Mouse (Mus musculus) liver, embryonic 15.5 days (tissue): ENCODE data around the gene Lrrc46. TPM values are rescaled to one million over a fixed set of nuclear protein-coding genes. Genes with fewer than 3 reads are reported as not detected.
A peak's percentile ranks its signal among the peaks of the same experiment; 100 is the strongest.

Experiments used
- ATAC-seq: fragments of 200-750 bp; cut with Nextera tagmentation; 2 replicates; pipeline ENCODE4 v1.8.0; 2017; ENCODE audit warnings: moderate number of reproducible peaks, mild to moderate bottlenecking, moderate library complexity; ENCODE audit not compliant: insufficient read depth
- H3K27ac ChIP-seq: fragments of 300-500 bp; sonication (generic); replicated peaks from 2 replicates; pipeline ENCODE4 v1.5.1; 2015; ENCODE audit warnings: mild to moderate bottlenecking, inconsistent platforms
- H3K27me3 ChIP-seq: fragments of 300-500 bp; sonication (generic); 2 replicates; pipeline ENCODE4 v1.6.1; 2015; ENCODE audit warnings: mild to moderate bottlenecking, inconsistent platforms
- H3K36me3 ChIP-seq: fragments of 300-500 bp; sonication (generic); replicated peaks from 2 replicates; pipeline ENCODE4 v1.6.1; 2015; ENCODE audit warnings: moderate library complexity, mild to moderate bottlenecking, inconsistent platforms
- H3K4me1 ChIP-seq: fragments of 300-500 bp; sonication (generic); replicated peaks from 2 replicates; pipeline ENCODE4 v1.6.1; 2015; ENCODE audit warnings: inconsistent platforms
- H3K4me2 ChIP-seq: fragments of 300-500 bp; sonication (generic); 2 replicates; pipeline ENCODE4 v1.6.1; 2015; ENCODE audit warnings: moderate library complexity, mild to moderate bottlenecking, inconsistent platforms
- H3K4me3 ChIP-seq: fragments of 300-500 bp; sonication (generic); replicated peaks from 2 replicates; pipeline ENCODE4 v1.5.1; 2015; ENCODE audit warnings: mild to moderate bottlenecking, inconsistent platforms
- H3K9ac ChIP-seq: fragments of 300-500 bp; sonication (generic); 2 replicates; pipeline ENCODE4 v1.6.1; 2015; ENCODE audit warnings: moderate library complexity, mild to moderate bottlenecking, inconsistent platforms
- H3K9me3 ChIP-seq: fragments of 300-500 bp; sonication (generic); replicated peaks from 2 replicates; pipeline ENCODE4 v1.6.1; 2016; ENCODE audit warnings: inconsistent platforms
- WGBS: fragments of 180-500 bp; shearing (Covaris S2); methylation state at CpG from one replicate; pipeline ENCODE4 v1.1.7; 2015; ENCODE audit warnings: mixed read lengths; ENCODE audit not compliant: insufficient replicate concordance; 5-methylcytosine and 5-hydroxymethylcytosine counted together
- polyA plus RNA-seq: library from polyadenylated mRNA; unstranded; fragments of >200 nt; fragmentation: Nextera tagmentation; extraction: Ambion mirVana; gene quantifications from 2 replicates; pipeline ENCODE4 v1.2.1, GENCODE M21; 2015

Gene Lrrc46
- polyA plus RNA-seq, 1 experiment from 2014 or later, result 0.54 TPM

DNA sequence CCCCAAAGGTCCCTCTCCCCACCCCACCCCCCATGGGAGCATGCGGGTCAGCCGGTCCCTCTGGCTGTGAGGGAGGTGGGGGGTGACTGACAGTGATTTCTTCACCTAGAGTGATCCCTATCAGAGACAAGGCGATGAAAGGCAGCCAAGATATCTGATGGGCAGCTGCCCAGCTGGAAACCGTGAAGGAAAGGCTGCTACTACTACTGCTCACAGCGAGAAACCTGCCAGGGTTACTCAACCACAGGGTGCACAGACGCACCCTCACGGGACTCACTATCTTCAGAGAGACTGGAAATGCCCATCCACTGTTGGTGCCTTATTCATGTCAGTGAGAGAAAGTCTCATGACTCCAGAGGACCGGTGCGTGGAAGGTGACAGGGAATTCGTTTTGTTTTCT lies 16.2 kb downstream of the Lrrc46 start:
- Histone ChIP-seq H3K4me3 (no peak overlapping the region), H3K9me3 (no peaks in the 10 kb centered on the region), H3K4me1 (peaks cover 32% of the 10 kb centered on the region), H3K36me3 (no peaks in the 10 kb centered on the region), H3K27ac (no peak overlapping the region), H3K9ac (no peak overlapping the region), H3K27me3 (peaks cover 58% of the 10 kb centered on the region), H3K4me2 (no peak overlapping the region)
- 53% methylated on average over 10 of the region's 10 CpGs for WGBS
- ATAC-seq, result no peak

- H3K27me3 ChIP-seq, result peaks cover 88% of the 10 kb centered on the region
- 1% methylated on average over 50 of the region's 50 CpGs for whole genome bisulfite sequencing
- ATAC-seq, result peak; percentile 47
Measured at GRCm38 (mm10) chr11:97021873-97022484, 19.2 kb downstream of the Lrrc46 start.

DNA sequence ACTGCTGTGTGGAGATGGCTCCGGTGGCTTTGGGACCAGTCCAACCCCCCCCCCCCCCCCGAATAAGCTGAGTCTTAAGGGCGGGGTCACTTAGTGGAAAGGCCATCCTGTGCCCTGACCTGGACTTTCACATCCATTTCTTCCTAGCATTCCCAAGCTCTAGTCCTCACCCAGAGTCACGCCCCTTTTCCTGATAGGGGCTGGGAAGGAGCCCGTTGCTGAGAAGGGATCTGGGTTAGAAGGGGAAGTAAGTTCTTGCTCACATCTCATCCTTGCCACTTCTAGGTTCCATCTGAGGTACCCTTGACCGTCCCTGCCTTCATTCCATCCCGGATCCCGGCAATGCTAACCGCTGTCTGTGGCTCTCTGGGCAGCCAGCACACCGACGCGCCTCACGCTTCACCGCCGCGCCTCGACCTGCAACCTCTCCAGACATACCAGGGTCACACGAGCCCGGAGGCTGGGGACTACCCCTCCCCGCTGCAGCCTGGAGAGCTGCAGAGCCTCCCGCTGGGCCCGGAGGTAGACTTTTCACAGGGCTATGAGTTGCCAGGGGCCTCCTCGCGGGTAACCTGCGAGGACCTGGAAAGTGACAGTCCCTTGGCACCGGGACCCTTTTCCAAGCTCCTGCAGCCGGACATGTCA lies 20.0 kb downstream of the Lrrc46 start:
- H3K9ac ChIP-seq, result no peak overlapping the region
- peaks cover 40% of the 10 kb centered on the region for H3K4me1 ChIP-seq

More at GRCm38 (mm10) chr11:97021873-97022484, 19.2 kb downstream of the Lrrc46 start:
- no peak overlapping the region for H3K27ac ChIP-seq
- H3K36me3 ChIP-seq, result no peaks in the 10 kb centered on the region
- H3K9ac ChIP-seq, result peak overlapping the region; percentile 39; the same call in 1 of the 2 replicates
- H3K4me3 ChIP-seq, result peak overlapping the region; percentile 59
- H3K4me1 ChIP-seq, result peaks cover 41% of the 10 kb centered on the region
- H3K4me2 ChIP-seq, result peak overlapping the region; percentile 83
- H3K9me3 ChIP-seq, result no peaks in the 10 kb centered on the region

GRCm38 (mm10) chr11:97019345-97019708 lies 21.9 kb downstream of the Lrrc46 start:
- H3K4me2 ChIP-seq, result no peak overlapping the region
- peaks cover 31% of the 10 kb centered on the region for H3K4me1 ChIP-seq
- no peak overlapping the region for H3K9ac ChIP-seq
- peaks cover 98% of the 10 kb centered on the region for H3K27me3 ChIP-seq
- no peak overlapping the region for H3K27ac ChIP-seq
- H3K36me3 ChIP-seq, result no peaks in the 10 kb centered on the region
- H3K9me3 ChIP-seq, result no peaks in the 10 kb centered on the region
- no peak overlapping the region for H3K4me3 ChIP-seq
- WGBS, result 10% methylated on average over 13 of the region's 13 CpGs
- no peak for ATAC-seq

More for the DNA sequence above, 20.0 kb downstream of the Lrrc46 start:
- H3K27ac ChIP-seq, result no peak overlapping the region
- 2% methylated on average over 27 of the region's 27 CpGs for WGBS
- no peaks in the 10 kb centered on the region for H3K36me3 ChIP-seq
- no peak; the same call in 1 of the 2 replicates for ATAC-seq
- peaks cover 96% of the 10 kb centered on the region for H3K27me3 ChIP-seq
- no peaks in the 10 kb centered on the region for H3K9me3 ChIP-seq
- peak overlapping the region; percentile 83 for H3K4me2 ChIP-seq
- peak overlapping the region; percentile 59 for H3K4me3 ChIP-seq

- H3K4me3 ChIP-seq, result peak overlapping the region; percentile 22
- peak overlapping the region; percentile 48 for H3K4me2 ChIP-seq
- peaks cover 98% of the 10 kb centered on the region for H3K27me3 ChIP-seq
- H3K27ac ChIP-seq, result no peak overlapping the region
- under 1% methylated on average over 64 of the region's 68 CpGs for WGBS
- ATAC-seq, result no peak
- no peak overlapping the region for H3K9ac ChIP-seq
- H3K9me3 ChIP-seq, result no peaks in the 10 kb centered on the region
- H3K4me1 ChIP-seq, result peaks cover 31% of the 10 kb centered on the region
- no peaks in the 10 kb centered on the region for H3K36me3 ChIP-seq
Measured at GRCm38 (mm10) chr11:97018583-97019344, 22.4 kb downstream of the Lrrc46 start.

GRCm38 (mm10) chr11:97017696-97018582 lies 23.3 kb downstream of the Lrrc46 start:
- H3K27ac ChIP-seq, result no peak overlapping the region
- WGBS, result 2% methylated on average over 36 of the region's 36 CpGs
- no peaks in the 10 kb centered on the region for H3K36me3 ChIP-seq
- peak overlapping the region; percentile 48; the same call in 1 of the 2 replicates for H3K4me2 ChIP-seq
- no peaks in the 10 kb centered on the region for H3K9me3 ChIP-seq
- peak overlapping the region; percentile 22; the same call in 1 of the 2 replicates for H3K4me3 ChIP-seq
- no peak overlapping the region for H3K9ac ChIP-seq
- peaks cover 31% of the 10 kb centered on the region for H3K4me1 ChIP-seq
- peaks cover 98% of the 10 kb centered on the region for H3K27me3 ChIP-seq
- ATAC-seq, result no peak

DNA sequence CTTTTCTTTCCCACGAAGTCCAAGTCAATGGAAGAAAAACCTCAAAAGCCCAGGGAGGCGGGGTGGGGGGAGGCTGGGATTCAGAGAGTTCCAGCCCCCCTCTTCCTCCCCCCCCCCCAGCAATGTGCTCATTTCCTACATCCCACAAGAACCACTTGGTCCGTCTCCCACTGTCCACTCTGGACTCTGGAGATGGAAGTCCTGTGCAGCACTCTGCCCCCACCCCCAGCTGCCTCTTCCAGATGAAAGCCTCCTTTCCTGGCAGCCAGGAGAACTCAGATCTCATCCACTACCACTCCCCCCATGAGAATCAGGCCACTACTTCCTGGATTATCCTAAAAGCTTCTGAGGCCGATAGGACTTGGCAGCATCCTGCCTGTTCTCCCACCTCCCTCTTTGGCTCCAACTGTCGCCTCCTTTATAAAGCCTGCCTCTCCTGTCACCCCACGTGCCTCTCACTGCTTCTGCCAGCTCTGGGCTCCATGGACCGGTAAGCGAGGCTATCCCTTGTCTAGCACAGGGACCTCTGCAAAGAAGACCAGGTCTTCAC lies 28.0 kb downstream of the Lrrc46 start, which contains the start of gene Sp6:
Gene Sp6, plus strand, starts transcription at position 274 of the 550 bp plus-strand sequence.
- WGBS, result 28% methylated on average over 8 of the region's 8 CpGs
- Histone ChIP-seq H3K4me3 (no peak within 1 kb of the TSS), H3K27ac (no peak within 1 kb of the TSS), H3K4me1 (0 out of 2 replicates have a peak, but pooled peaks cover 4% of the 10 kb centered on the region), H3K27me3 (peaks cover 96% of the 10 kb centered on the region), H3K9me3 (no peaks in the 10 kb centered on the region), H3K9ac (no peak within 1 kb of the TSS), H3K4me2 (no peak within 1 kb of the TSS), H3K36me3 (no peaks in the 10 kb centered on the region)
- no peak for ATAC-seq

GRCm38 (mm10) chr11:97009198-97009790 lies 31.9 kb downstream of the Lrrc46 start:
- 31% methylated on average over 8 of the region's 8 CpGs for WGBS
- H3K4me1 ChIP-seq, result no peaks in the 10 kb centered on the region
- ATAC-seq, result no peak
- no peak overlapping the region for H3K4me2 ChIP-seq
- no peaks in the 10 kb centered on the region for H3K36me3 ChIP-seq
- H3K9ac ChIP-seq, result no peak overlapping the region
- H3K27me3 ChIP-seq, result peaks cover 83% of the 10 kb centered on the region
- no peak overlapping the region for H3K4me3 ChIP-seq
- H3K27ac ChIP-seq, result no peak overlapping the region
- no peaks in the 10 kb centered on the region for H3K9me3 ChIP-seq

DNA sequence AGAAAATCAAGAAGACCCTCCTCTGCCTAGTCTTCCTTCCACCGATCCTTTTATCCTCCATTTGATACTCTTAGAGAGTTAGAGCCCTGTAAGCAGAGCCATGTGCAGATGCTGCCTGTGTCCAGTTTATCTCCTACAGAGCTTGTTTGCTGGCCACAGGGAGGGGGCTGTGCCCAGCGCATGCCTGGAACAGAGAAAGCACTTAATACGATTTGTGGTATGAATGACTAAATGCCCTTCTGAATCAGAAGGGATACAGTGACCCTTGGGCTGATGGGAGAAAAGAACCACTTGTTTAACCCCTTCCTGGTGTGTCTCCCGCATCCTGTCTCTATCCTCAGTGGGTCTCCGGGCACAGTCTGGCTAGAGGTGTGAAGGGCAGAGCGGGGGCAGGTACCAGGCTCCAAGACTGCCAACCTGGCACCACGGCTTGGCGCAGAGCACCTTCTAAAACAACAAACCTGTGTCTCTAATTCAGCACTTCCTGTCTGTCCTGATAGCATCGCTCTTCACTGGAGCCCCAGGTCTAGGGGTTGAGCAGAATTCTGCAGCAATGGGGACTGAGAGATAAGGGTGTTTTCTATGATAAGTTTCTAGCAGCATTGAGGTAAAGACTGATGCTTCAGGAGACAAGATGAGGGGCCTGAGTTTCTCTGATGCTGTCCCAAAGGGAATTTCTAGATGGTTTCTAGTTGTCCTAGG lies 34.0 kb downstream of the Lrrc46 start:
- no peak overlapping the region for H3K4me3 ChIP-seq
- no peaks in the 10 kb centered on the region for H3K4me1 ChIP-seq
- ATAC-seq, result no peak
- H3K9me3 ChIP-seq, result no peaks in the 10 kb centered on the region
- no peak overlapping the region for H3K9ac ChIP-seq
- no peaks in the 10 kb centered on the region for H3K36me3 ChIP-seq
- H3K4me2 ChIP-seq, result no peak overlapping the region
- peaks cover 85% of the 10 kb centered on the region for H3K27me3 ChIP-seq
- H3K27ac ChIP-seq, result no peak overlapping the region
- 43% methylated on average over 9 of the region's 9 CpGs for WGBS
